Mouse (Mus musculus) cerebellum, adult 9-10 months (tissue): ENCODE results near the gene Tjp2.
"Not testable (repeated sequence)": the region's sequence is repeated elsewhere in the genome, so short reads cannot be mapped to it uniquely, and the experiment has no call there.

Source experiments
- DNase-seq: peaks from one replicate; pipeline ENCODE4 v3.0.0; 2022

Gene Tjp2

DNA sequence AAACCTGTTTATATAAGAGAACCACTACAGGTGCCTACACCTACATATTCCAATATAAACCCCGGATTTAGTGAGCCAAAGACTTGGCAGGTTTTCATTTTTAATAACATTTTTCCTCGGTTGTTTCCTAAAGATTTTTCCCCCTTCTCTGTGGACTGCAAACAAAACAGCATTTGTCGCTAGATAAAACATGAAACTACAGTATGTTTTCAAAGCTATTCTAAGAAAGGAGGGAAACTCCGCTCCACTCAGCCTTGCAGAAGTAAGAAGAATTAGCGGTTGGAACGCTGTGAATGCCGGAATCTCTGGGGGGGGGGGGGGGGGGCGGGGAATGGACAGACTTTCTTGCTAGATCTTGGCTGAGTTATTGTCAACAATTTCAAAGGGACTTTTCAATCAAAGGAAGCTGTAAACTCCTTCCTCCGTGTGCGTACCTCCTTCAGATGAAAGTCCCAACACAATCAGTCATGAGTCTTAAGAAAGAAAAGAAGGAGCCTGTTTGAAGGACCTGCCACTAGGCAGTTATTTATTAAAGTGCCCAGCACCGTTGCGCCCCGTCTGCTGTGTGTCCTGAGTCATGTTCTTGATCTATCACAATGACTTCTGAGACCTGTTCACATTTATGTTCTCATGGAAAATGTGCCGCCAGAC, 3.9 kb downstream of the Tjp2 start:
- DNase-seq, result no peak

DNA sequence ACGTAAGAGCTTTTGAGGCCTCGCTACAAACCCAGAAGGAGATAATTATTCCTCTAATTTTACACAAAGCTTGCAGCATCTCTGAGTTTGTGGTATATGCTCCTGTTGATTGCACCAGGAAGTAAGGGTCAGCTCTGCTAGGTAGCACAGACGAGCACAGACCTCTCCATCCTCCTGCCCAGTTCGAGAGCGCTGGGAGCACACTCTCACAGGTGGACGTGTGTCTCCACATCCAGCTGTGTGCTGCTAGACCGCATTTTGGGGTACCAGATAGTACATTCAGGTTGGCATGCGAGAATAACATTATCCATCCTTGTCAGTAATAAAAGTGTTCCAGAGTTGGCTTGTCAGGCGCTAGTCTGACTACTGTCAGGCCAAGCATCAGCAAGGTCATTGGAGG, 5.8 kb downstream of the Tjp2 start:
- DNase-seq, result no peak

DNA sequence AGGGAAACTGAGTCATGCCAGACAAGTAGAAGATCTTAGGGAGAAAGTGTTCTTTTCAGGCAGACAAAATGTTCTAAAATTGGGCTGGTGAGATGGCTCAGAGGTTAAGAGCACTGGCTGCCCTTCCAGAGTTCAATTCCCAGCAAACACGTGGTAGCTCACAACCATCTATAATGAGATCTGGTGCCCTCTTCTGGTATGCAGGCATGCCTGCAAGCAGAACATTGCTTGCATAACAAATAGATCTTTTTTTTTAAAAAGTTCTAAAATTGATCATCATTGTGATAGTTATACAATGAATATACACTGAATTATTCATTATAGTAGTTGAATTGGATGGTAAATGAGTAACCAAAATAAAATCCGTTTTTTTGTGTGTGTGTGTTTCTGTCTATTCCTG, 6.5 kb downstream of the Tjp2 start:
- DNase-seq, result no peak

DNA sequence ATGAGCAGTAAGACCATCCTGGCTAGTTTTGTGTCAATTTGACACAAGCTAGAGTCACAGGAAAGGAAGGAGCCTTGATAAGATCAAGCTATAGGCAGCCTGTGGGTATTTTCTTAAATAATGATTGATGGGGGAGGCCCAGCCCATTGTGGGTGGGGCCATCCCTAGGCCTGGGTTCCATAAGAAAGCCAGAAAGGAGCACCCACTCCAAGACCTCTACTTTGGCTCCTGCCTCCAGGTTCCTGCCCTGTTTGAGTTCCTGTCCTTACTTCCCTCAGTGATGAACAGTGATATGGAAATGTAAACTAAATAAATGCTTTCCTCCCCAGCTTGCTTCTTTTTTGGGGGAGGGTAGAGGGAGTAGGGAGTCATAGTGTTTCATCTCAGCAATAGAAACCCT, 7.0 kb downstream of the Tjp2 start:
- DNase-seq, result no peak

DNA sequence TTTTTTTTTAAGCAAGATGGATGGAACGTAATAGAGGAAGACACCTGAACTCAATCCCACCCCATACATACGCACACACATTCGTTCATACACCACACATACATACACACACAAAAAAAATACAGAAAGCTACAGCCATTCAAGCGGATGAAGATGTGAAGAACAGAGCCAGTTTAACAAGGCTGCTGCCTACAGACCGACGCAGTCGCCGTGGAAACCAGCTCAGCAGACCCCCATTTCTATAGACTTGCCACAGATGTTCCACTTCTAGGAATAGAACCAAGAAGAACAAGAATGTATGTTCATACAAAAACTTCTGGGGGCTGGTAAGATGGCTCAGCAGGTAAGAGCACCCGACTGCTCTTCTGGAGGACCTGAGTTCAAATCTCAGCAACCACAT, 8.1 kb downstream of the Tjp2 start:
- no peak for DNase-seq

DNA sequence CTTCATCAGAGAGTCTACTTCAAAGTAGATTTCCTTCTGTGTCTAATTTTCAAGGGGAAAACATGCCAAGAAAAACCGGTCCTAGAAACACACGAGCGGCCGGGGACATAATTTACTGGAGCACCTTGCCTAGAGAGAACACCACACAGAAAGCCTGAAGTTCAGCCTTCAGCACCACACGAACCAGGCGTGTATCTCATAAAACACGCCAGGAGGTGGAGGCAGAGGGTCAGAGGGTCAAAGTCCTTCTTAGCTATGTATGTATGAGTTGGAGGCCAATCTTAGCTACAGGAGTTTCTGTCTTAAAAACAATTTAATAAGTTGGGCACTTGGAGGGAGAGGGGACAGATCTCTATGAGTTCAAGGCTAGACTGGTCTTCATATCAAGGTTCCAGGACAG, 9.9 kb downstream of the Tjp2 start:
- DNase-seq, result no peak

DNA sequence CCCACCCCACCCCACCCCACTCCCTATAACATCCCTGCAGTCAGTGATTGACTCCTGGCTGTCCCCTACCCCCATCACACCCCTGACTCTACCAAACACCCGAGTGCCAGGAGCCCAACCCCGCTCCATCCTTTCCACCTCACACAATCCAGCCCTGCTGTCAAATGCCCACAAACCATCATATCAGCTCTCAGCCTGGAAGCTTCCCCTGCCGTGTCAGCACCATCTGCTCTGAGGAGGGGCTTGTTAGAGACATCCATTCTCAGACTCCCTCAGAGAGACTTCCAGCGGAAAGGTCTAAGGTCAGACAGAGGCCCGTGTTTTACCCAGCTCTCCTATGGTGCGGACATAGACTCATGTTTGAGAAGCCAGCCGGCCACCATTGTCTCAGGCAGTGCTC, 11.5 kb downstream of the Tjp2 start:
- no peak for DNase-seq

DNA sequence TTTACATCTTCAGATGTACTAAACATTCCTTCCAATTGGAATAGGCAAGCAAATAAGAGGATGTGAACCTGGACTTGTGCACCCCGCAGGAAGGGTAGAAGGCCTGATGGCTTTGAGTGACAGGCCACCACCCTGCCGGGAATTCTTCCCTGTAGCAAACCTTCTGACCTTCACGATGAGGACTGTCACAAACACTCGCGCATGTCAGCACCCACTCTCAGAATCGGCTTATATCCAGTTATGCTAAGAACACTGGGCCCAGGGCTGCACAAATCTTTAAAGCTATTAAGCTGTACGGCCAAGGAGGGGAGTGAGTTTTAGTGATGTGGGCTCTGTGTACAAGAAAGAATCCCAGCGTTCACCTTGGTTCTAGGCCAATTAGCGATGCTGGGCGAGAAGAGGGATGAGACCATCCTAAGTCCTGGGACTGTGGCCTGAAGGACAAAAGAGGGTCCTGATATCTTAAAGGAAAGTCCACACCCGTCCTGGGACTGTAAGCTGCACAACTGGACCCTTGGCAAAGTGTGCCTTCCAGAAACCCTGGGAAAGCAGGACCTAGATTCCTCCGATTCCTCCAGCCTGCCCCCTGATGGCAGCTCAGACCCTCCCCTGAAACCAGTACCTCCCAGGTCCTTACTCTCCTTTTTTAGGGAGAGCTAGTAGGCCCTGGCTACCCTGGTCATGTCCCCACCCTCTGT, 12.1 kb downstream of the Tjp2 start:
- no peak for DNase-seq

DNA sequence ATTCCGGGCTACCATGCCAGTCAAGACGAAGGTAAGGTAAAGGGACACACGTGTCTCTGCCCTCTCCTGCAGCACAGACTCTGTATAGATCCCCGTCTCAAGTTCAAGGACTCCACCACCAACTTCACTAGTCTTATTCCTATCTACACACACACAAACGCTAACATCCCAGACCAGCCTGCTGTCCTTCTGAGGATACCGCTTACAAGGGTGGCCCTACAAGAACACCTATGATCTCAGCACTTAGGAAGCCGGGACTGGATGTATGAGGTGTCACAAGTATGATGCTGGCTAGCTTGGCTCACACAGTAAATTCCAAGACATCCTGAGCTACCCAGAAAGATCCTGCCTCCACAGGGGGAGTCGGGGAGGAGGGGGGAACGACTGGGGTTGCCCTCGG, 13.7 kb downstream of the Tjp2 start:
- no peak for DNase-seq

DNA sequence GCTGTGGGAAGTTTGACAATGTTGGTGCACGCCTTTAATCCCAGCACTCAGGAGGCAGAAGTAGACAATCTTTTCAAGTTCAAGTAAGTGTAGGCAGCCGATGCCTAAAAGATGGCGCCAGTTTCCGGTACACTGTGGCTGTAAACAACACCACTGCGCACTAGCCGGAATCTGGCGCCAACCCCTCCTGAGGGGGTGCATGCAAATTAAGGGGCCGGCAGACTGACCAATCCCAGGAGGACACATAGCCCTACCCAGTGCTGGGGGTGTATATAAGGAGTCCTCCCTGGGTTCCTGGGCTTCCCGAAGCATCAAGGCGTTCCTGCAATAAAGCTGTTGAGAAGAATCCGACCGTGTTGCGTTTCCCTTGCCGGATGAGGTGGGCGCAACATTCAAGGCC, 15.3 kb downstream of the Tjp2 start:
- no peak for DNase-seq

DNA sequence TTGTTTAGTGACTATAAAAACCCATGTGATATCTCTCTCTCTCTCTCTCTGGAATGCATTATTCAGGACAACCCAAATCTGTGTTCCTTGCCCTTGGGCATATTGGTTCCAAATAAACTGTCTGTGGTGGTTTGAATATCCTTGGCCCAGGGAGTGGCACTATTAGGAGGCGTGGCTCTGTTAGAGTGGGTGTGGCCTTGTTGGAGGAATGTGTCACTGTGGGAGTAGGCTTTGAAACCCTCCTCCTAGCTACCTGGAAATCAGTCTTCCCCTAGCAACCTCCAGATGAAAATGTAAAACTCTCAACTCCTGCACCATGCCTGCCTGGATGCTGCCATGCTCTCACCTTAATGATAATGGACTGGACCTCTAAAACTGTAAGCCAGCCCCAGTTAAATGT, 16.9 kb downstream of the Tjp2 start:
- DNase-seq, result no peak

DNA sequence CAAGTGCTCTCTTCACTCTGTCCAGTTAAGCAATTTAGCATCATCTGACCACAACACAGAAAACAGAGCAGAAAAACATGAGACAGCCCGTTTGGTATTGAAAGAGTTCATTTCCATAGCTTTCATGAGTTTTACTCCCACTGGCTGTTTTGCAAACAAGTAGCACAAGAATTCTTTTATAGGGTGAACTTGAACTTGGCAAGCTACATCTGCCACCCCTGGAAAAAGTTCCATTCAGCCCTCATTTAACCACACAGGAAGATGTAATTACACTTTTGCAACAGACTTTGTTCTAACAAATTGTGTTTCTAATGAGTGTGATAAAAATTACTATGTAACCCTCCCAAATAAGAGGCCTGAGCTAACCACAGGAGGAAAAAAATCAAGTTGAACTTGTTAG, 19.8 kb downstream of the Tjp2 start:
- no peak for DNase-seq

DNA sequence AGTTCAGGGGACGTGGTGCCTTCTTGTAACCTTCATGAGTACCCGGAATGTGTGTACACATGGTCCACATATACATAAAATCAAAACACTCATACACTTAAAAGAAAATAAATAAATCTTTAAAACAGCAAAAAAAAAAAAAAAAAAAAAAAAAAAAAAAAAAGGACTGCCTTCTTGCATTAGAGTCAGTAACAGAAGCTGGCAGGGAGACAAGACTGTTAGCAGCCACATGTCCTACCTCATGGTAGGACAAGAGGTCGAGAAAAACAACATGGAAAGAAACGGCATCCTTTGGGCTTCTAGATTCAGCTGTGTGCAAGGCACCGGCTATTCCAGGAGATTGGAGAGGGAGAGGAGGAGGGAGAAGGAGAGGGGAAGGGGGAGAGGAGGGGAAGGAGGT, 23.0 kb downstream of the Tjp2 start:
- no peak for DNase-seq

DNA sequence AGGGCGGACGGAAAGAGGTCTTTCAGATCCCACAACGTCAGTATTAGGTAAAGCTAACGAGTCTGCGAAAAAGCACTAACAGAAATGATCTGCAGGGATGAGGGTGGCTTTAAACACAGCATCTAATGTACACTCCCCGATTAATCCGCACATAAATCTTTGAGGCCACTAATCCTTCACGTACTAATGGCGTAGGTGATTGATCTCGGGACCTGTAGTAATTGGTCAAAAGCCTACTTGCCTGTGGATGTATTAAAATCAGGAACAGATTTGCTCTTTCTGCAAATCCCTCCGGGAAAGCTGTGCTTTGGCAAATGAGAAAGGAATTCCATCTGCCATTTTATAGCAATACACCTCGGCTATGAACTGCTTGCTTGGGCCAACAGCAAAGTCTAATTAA, 24.3 kb downstream of the Tjp2 start:
- no peak for DNase-seq

DNA sequence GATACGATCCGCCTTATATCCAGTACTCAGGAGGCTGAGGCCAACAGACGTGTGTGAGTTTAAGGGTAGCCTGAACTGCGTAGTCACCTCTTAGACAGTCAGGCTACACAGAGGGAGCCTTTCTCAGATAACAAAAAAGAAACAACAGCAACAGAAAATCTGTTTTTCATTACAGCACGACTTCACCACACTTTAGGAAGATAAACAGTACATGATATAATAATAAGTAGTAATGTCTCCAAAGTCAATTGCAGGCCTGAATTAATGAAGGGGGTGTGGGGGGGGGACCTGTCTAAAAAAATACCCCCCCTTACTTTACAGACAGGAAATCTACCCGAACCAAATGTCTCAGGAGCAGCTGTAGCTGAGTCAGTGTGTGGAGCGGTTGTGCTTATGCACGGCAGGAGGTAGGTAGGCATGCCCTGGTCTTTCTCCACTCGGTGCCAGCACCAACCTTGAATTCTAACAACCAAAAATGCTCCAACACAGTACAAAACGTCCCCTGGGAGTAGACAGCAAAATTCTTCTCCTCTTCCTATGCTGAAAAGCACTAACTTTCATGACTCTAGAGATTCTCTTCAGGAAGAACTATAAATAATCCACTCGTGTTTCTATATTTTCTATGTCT, 26.0 kb downstream of the Tjp2 start:
- no peak for DNase-seq

DNA sequence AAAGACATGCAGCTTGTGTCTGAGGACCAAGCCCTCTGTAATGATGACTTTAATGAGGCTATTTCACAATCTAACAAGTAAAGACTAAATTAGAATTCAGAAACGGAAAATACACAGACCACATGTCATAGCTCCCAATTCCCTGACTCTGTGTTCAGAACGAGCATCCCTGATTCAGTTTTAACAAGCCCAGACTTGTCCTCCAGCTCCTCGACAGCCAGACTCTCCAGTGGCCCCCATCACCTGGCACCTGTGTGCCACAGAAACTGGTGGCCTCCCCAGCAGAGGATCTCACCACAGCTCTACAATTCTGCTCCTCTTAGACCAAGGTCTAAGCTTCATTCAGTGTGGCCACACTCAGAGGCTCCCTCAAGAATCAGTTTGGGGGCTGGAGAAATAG, 27.5 kb downstream of the Tjp2 start:
- no peak for DNase-seq

DNA sequence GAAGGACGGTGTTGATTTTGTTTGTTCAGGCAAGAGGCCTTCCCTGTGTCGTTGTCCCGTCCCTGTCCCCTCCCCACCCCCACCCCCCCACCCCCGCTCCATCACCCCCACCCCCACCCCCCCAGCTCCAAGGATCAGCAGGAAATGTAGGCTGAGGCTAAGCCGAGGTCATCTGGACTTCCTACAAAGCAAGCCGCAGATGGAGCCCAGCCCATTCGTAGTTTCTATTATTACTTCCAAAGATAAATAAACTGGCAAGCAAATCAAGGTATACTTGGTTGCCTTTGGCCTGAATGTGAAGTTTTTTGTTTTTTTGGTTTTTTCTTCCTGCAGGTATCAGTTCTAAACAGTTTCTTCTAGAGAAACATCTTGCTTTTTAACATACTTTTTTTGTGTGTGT, 29.6 kb downstream of the Tjp2 start:
- DNase-seq, result no peak

DNA sequence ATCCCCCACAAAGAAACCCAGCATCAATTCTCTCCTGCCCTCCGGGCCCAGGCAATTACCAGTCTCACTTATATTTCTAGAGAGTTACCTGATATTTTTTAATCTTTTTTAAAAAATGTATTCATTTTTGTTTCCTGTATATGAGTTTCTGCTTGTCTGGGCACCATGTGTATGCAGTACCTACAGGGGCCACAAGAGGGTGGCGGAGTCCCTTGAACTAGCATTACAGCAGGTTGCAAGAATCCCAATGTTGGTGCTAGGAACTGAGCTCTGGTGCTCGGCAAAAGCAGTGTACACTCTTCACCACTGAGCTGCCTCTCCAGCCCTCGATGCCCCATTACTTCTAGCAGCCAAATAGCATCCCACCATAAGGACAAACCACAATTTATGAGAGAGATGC, 30.6 kb downstream of the Tjp2 start:
- no peak for DNase-seq

DNA sequence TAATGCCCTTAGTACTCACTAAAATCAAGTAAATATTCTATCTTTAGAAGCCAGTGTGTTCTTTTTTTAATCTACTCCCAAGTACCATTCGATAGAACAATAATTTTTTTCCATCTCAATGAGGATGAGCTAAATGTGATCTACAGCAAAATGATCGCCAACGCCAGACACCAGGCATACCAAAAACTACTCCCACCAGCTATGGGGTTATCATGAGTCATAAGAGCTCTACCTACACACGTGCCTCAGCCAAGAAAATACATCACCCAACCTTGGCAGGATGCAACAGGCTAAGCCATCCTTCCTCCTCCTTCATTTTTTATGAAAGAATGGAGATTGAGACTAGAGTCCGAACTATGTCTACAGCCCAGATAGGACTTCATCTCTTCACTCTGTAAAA, 31.9 kb downstream of the Tjp2 start:
- no peak for DNase-seq

DNA sequence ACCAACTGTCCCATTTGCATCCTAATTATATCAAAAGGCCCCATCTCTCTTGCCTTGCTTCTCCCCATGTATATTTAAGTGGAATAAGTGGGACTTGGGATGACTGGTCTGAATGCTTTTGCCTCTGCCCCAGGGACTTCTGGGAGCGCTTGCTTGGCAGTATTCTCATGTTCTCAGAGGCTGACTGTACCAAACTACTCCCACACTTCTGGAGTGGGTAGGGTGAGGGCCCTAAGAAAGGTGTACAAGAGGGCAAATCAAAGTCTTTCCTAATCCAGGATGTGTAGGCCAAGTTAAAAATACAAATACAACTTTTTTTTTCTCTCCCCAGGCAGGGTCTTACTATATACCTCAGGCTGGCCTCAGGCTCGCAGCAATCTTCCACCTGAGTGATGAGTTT, 37.0 kb downstream of the Tjp2 start:
- no peak for DNase-seq

DNA sequence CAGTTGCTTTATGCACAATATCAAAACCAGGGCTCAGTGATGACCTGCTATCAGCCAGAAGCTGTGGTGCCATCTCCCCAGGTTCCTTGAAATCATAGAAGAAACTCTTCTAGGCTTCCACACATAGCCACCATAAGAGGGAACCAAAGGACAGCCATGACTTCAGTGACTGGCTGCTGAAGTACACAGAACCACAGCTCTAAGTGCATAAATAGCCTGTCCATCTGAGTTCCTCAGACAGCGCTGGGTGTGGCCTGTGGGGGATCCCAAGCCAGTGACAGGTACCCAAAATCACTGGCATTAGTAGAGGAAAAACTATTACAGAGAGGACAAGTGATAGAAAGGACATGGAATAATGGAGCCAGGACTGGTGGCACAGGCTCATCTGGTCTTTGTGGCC, 37.5 kb downstream of the Tjp2 start:
- not testable (repeated sequence) for DNase-seq

DNA sequence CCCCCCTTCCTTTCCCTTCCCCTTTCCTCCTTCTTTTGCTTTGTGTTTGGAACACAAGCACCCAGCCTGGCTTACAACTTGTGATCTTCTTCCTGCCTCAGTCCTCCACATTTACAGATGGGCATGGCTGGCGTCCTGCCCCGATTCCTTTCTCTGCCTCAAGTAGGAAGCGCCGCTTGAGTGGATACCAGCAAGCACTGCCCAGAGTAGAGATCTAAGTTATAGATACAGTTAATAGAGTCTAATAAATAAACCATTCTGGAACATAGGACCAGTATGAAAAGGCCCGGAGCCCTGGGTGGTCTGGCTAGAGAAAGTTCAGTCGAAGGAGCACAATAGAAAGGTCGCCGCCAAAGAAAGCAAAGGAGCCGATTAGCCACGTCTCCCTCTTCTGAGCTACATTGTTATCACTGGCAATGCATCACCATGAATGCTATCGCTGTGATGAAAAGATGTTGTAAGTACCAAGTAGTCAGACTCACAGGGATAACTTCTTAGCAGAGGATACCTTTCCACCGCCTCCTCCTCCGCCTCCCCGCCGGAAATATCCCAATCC, 41.1 kb downstream of the Tjp2 start:
- DNase-seq, result no peak

DNA sequence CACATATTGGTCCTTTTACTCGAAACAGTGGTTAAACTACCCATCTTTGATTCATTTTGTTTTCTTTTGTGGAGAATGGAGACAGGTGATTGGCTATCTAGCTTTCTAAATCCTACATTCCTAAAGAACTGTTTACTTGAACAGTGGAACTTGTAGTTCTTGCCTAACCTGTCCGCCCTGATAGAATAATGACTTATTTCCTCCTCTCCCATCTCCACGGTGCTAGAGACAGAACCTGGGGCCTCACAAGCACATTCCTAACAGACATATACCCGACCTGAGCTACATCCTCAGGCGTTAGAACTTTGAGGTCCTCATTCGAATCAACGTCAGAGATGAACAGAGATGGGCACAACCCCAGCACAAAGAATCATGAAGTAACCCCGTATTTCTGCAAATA, 44.4 kb downstream of the Tjp2 start:
- no peak for DNase-seq

DNA sequence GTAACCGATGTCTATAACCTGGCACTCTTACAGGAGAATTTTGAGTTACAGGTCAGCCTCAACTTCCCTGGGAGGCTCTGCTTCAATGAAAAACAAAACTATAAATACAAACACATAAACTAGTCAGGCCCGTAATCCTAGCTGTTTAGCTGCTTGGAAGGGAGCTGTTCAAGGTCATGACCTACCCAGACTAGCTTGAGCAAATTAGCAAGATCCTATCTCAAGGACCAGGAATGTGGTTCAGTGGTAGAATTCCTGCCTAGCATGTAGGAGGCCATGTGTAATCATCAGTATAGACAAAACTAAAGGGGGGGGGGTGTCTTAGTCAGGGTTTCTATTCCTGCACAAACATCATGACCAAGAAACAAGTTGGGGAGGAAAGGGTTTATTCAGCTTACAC, 46.7 kb downstream of the Tjp2 start:
- DNase-seq, result no peak

DNA sequence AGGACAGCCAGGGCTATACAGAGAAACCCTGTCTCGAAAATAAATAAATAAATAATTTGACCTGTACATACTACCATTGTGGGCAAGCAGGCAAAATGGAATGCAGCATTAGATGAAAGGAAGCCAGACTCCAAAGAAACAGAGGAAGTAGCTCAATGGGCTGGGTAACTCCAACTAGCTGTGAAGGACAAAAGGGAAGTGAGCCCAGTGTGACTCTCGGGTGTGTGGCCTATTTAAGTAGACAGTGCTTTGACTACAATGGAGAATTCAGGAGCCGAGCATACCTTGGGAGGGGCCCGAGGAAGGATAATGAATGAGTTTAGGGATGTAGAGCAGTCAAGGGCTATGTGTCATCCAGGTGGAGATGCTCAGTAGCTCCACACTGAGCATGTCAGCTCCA, 48.1 kb downstream of the Tjp2 start:
- no peak for DNase-seq
